ENCODE assay signal across 8 mouse cellular contexts in genomic region chr6:136809077-136809476, GRCm38 (mm10). TPM values are rescaled to one million over a fixed set of nuclear protein-coding genes. Genes with fewer than 3 reads are reported as not detected.
DNase-seq lines count a peak whose midpoint lies in the region; ATAC-seq lines count a peak whose summit lies in the region.

No protein-coding gene starts in this region.

- no peak for ATAC-seq in hindbrain, embryonic 14.5 days (ENCODE audit: low FRiP score)
- no peak for ATAC-seq in liver, embryonic 13.5 days (ENCODE audit: low read depth)

- H3K4me3 ChIP-seq in hindbrain, embryonic 14.5 days (replicated peaks; ENCODE audit: low read length): peak overlapping the region; percentile 79
- peak overlapping the region; percentile 94 for H3K4me3 ChIP-seq in liver, embryonic 13.5 days (replicated peaks)

- no peaks in the 10 kb centered on the region for H3K27me3 ChIP-seq in hindbrain, embryonic 14.5 days (ENCODE audit: control insufficient read depth, insufficient read depth, low read length)
- H3K27me3 ChIP-seq in liver, embryonic 13.5 days: no peaks in the 10 kb centered on the region

- DNase-seq in CD4-positive helper T cell, adult 2 months (ENCODE audit: low read depth, low spot score): peak; percentile 79
- DNase-seq in MEL-GATA-1-ER (ENCODE audit: extremely low read depth, low read depth): peak; percentile 83
- peak; percentile 75 for DNase-seq in fat pad, adult 2 months (ENCODE audit: extremely low read depth, low read depth, low spot score)
- DNase-seq in hindbrain, embryonic 14.5 days (ENCODE audit: low spot score): no peak
- DNase-seq in liver, embryonic 13.5 days: peak; percentile 48
- DNase-seq in naive thymus-derived CD4-positive, alpha-beta T cell, adult 2 months (ENCODE audit: low read depth): peak; percentile 79
- DNase-seq in layer of hippocampus, adult 8-10 months (ENCODE audit: low spot score in 2 of 2): no peak
- no peak for DNase-seq in right cerebral cortex, postnatal 36 days (ENCODE audit: low spot score in 2 of 2)

- peak overlapping the region; percentile 66 for H3K9ac ChIP-seq in hindbrain, embryonic 14.5 days
- peak overlapping the region; percentile 97 for H3K9ac ChIP-seq in liver, embryonic 13.5 days

- peaks cover 23% of the 10 kb centered on the region for H3K36me3 ChIP-seq in hindbrain, embryonic 14.5 days (replicated peaks; ENCODE audit: control insufficient read depth, insufficient read depth)
- peaks cover 43% of the 10 kb centered on the region for H3K36me3 ChIP-seq in liver, embryonic 13.5 days

- H3K4me1 ChIP-seq in hindbrain, embryonic 14.5 days (replicated peaks; ENCODE audit: control insufficient read depth, insufficient read depth, low read length): peaks cover 19% of the 10 kb centered on the region
- H3K4me1 ChIP-seq in liver, embryonic 13.5 days (replicated peaks): peaks cover 55% of the 10 kb centered on the region

- H3K27ac ChIP-seq in hindbrain, embryonic 14.5 days: no peak overlapping the region
- H3K27ac ChIP-seq in liver, embryonic 13.5 days: peak overlapping the region; percentile 91

- peak overlapping the region; percentile 95 for H3K4me2 ChIP-seq in hindbrain, embryonic 14.5 days (replicated peaks)
- peak overlapping the region; percentile 93 for H3K4me2 ChIP-seq in liver, embryonic 13.5 days

- H3K9me3 ChIP-seq in hindbrain, embryonic 14.5 days (ENCODE audit: control insufficient read depth, low read length): no peaks in the 10 kb centered on the region
- H3K9me3 ChIP-seq in liver, embryonic 13.5 days (replicated peaks): no peaks in the 10 kb centered on the region

- WGBS in hindbrain, embryonic 14.5 days: 38% methylated on average over 14 of the region's 14 CpGs
- 2% methylated on average over 14 of the region's 14 CpGs for WGBS in liver, embryonic 13.5 days (ENCODE audit: insufficient replicate concordance)

RNA-seq across cellular contexts. Expression of gene H2afj, which starts 1.0 kb away (rescaled TPM):
- 93.6 and 112 TPM in 2 replicates for polyA plus RNA-seq in hindbrain, embryonic 14.5 days (2014; fragmentation: Nextera tagmentation; extraction: Ambion mirVana)
- polyA plus RNA-seq in liver, embryonic 13.5 days (2015; fragmentation: Nextera tagmentation; extraction: Ambion mirVana): 167 and 177 TPM in 2 replicates
- 10 to 100 TPM; 41.1 to 66.0 (median 50.4) TPM for total RNA-seq in layer of hippocampus, adult 8-10 months (2022)

RNA-seq across cellular contexts. Expression of gene Hist4h4, which starts 4.9 kb away (rescaled TPM):
- 0.43 and 0.78 TPM in 2 replicates for polyA plus RNA-seq in hindbrain, embryonic 14.5 days (2014; fragmentation: Nextera tagmentation; extraction: Ambion mirVana)
- polyA plus RNA-seq in liver, embryonic 13.5 days (2015; fragmentation: Nextera tagmentation; extraction: Ambion mirVana): 1.3 and 1.5 TPM in 2 replicates
- 10 to 100 TPM in 2 of 4 experiments, 1 to 10 TPM in 2; 9.3 to 12.4 (median 10.3) TPM for total RNA-seq in layer of hippocampus, adult 8-10 months (2022)

RNA-seq across cellular contexts. Expression of gene BC049715, which starts 18.3 kb away (rescaled TPM):
- 1.4 and 2.0 TPM in 2 replicates for polyA plus RNA-seq in hindbrain, embryonic 14.5 days (2014; fragmentation: Nextera tagmentation; extraction: Ambion mirVana)
- polyA plus RNA-seq in liver, embryonic 13.5 days (2015; fragmentation: Nextera tagmentation; extraction: Ambion mirVana): 1.2 and 2.4 TPM in 2 replicates
- total RNA-seq in layer of hippocampus, adult 8-10 months (2022): 1 to 10 TPM; 2.3 to 4.3 (median 3.3) TPM

RNA-seq across cellular contexts. Expression of gene Wbp11, which starts 19.0 kb away (rescaled TPM):
- polyA plus RNA-seq in hindbrain, embryonic 14.5 days (2014; fragmentation: Nextera tagmentation; extraction: Ambion mirVana): 74.7 and 77.5 TPM in 2 replicates
- polyA plus RNA-seq in liver, embryonic 13.5 days (2015; fragmentation: Nextera tagmentation; extraction: Ambion mirVana): 62.5 and 80.2 TPM in 2 replicates
- total RNA-seq in layer of hippocampus, adult 8-10 months (2022): 100 to 1,000 TPM; 115 to 129 (median 123) TPM

RNA-seq across cellular contexts. Expression of gene Smco3, which starts 26.2 kb away (rescaled TPM):
- polyA plus RNA-seq in hindbrain, embryonic 14.5 days (2014; fragmentation: Nextera tagmentation; extraction: Ambion mirVana): 1.8 and 1.9 TPM in 2 replicates
- polyA plus RNA-seq in liver, embryonic 13.5 days (2015; fragmentation: Nextera tagmentation; extraction: Ambion mirVana): not detected in 2 replicates
- total RNA-seq in layer of hippocampus, adult 8-10 months (2022): 10 to 100 TPM in 2 of 4 experiments, 1 to 10 TPM in 2; 7.3 to 13.2 (median 10.2) TPM

Comparison
In these comparisons a context has a peak if more than half of its experiments do, and no peak if none do; other contexts are left out.
1. DNase-seq: peak in CD4-positive helper T cell, adult 2 months (single experiment), MEL-GATA-1-ER (single experiment), fat pad, adult 2 months (single experiment), liver, embryonic 13.5 days (single experiment) and naive thymus-derived CD4-positive, alpha-beta T cell, adult 2 months (single experiment); none in hindbrain, embryonic 14.5 days (single experiment), layer of hippocampus, adult 8-10 months (0 of 2) and right cerebral cortex, postnatal 36 days (0 of 2).